Mouse (Mus musculus) neural tube, embryonic 15.5 days (tissue): Measurements from ENCODE around the gene Krtap4-7. TPM values are rescaled to one million over a fixed set of nuclear protein-coding genes. Genes with fewer than 3 reads are reported as not detected.
"Not testable (repeated sequence)": the region's sequence is repeated elsewhere in the genome, so short reads cannot be mapped to it uniquely, and the experiment has no call there.

Experiments
- ATAC-seq: fragments of 200-750 bp; cut with Nextera tagmentation; 2 replicates; pipeline ENCODE4 v1.8.0; 2017; ENCODE audit warnings: mild to moderate bottlenecking, moderate TSS enrichment, moderate library complexity; ENCODE audit not compliant: low FRiP score
- H3K27ac ChIP-seq: fragments of 300-500 bp; sonication (generic); replicated peaks from 2 replicates; pipeline ENCODE4 v1.5.1; 2015; ENCODE audit warnings: mild to moderate bottlenecking, inconsistent platforms
- H3K27me3 ChIP-seq: fragments of 300-500 bp; sonication (generic); replicated peaks from 2 replicates; pipeline ENCODE4 v1.6.1; 2015; ENCODE audit warnings: inconsistent platforms
- H3K36me3 ChIP-seq: fragments of 300-500 bp; sonication (generic); 2 replicates; pipeline ENCODE4 v1.6.1; 2015; ENCODE audit warnings: inconsistent platforms
- H3K4me1 ChIP-seq: fragments of 300-500 bp; sonication (generic); 2 replicates; pipeline ENCODE4 v1.6.1; 2015; ENCODE audit warnings: inconsistent platforms
- H3K4me2 ChIP-seq: fragments of 300-500 bp; sonication (generic); 2 replicates; pipeline ENCODE4 v1.6.1; 2015; ENCODE audit warnings: inconsistent platforms, mild to moderate bottlenecking, moderate library complexity
- H3K4me3 ChIP-seq: fragments of 300-500 bp; sonication (generic); replicated peaks from 2 replicates; pipeline ENCODE4 v1.5.1; 2015; ENCODE audit warnings: mild to moderate bottlenecking, inconsistent platforms
- H3K9ac ChIP-seq: fragments of 300-500 bp; sonication (generic); replicated peaks from 2 replicates; pipeline ENCODE4 v1.6.1; 2015; ENCODE audit warnings: mild to moderate bottlenecking, inconsistent platforms
- H3K9me3 ChIP-seq: fragments of 300-500 bp; sonication (generic); replicated peaks from 2 replicates; pipeline ENCODE4 v1.6.1; 2016; ENCODE audit warnings: inconsistent platforms
- WGBS: fragments of 180-500 bp; shearing (Covaris S2); methylation state at CpG from one replicate; pipeline ENCODE4 v1.1.7; 2015; ENCODE audit warnings: mixed read lengths; 5-methylcytosine and 5-hydroxymethylcytosine counted together
- polyA plus RNA-seq: library from polyadenylated mRNA; unstranded; fragments of >200 nt; fragmentation: Nextera tagmentation; extraction: Ambion mirVana; gene quantifications from 2 replicates; pipeline ENCODE4 v1.2.1, GENCODE M21; 2015

Gene Krtap4-7
- polyA plus RNA-seq, result not detected in 2 replicates

- not testable (repeated sequence) for H3K36me3 ChIP-seq, H3K4me3 ChIP-seq, H3K9ac ChIP-seq, H3K4me1 ChIP-seq, H3K9me3 ChIP-seq, H3K27ac ChIP-seq, ATAC-seq, H3K27me3 ChIP-seq, H3K4me2 ChIP-seq
- WGBS, result 81% methylated on average over 9 of the region's 9 CpGs
These were observed at the start of gene Krtap4-7 for GRCm38 (mm10) chr11:99643635-99644139. Gene Krtap4-7 (minus strand): TSS chr11:99644089.

- Histone ChIP-seq H3K4me2 (no peak within 1 kb of the TSS), H3K36me3 (no peaks in the 10 kb centered on the region), H3K9me3 (no peaks in the 10 kb centered on the region), H3K4me1 (no peaks in the 10 kb centered on the region), H3K9ac (no peak within 1 kb of the TSS), H3K27ac (no peak within 1 kb of the TSS), H3K27me3 (no peaks in the 10 kb centered on the region), H3K4me3 (no peak within 1 kb of the TSS)
- no peak for ATAC-seq
- WGBS, result 87% methylated on average over 1 of the region's 1 CpGs
These were observed 46.6 kb upstream of the Krtap4-7 start, which contains the start of gene Gm14190 for GRCm38 (mm10) chr11:99690463-99690862. Gene Gm14190 (minus strand): TSS chr11:99690740.

- not testable (repeated sequence) for H3K27ac ChIP-seq, H3K36me3 ChIP-seq, ATAC-seq, H3K4me1 ChIP-seq, H3K27me3 ChIP-seq, H3K4me3 ChIP-seq, H3K9me3 ChIP-seq, H3K4me2 ChIP-seq, H3K9ac ChIP-seq
- 85% methylated on average over 1 of the region's 1 CpGs for WGBS
These were observed 41.3 kb upstream of the Krtap4-7 start for GRCm38 (mm10) chr11:99685235-99685634.

GRCm38 (mm10) chr11:99683481-99683880, 39.6 kb upstream of the Krtap4-7 start:
- no peak overlapping the region for H3K9ac ChIP-seq
- ATAC-seq, result no peak
- H3K4me2 ChIP-seq, result no peak overlapping the region
- no peak overlapping the region for H3K27ac ChIP-seq
- H3K4me1 ChIP-seq, result no peaks in the 10 kb centered on the region
- WGBS, result 93% methylated on average over 2 of the region's 2 CpGs
- no peaks in the 10 kb centered on the region for H3K27me3 ChIP-seq
- no peaks in the 10 kb centered on the region for H3K36me3 ChIP-seq
- no peak overlapping the region for H3K4me3 ChIP-seq
- H3K9me3 ChIP-seq, result no peaks in the 10 kb centered on the region

- no peaks in the 10 kb centered on the region for H3K4me1 ChIP-seq
- no peak within 1 kb of the TSS for H3K4me2 ChIP-seq
- H3K27me3 ChIP-seq, result no peaks in the 10 kb centered on the region
- H3K9ac ChIP-seq, result no peak within 1 kb of the TSS
- H3K36me3 ChIP-seq, result no peaks in the 10 kb centered on the region
- ATAC-seq, result no peak
- H3K9me3 ChIP-seq, result no peaks in the 10 kb centered on the region
- H3K4me3 ChIP-seq, result no peak within 1 kb of the TSS
- no peak within 1 kb of the TSS for H3K27ac ChIP-seq
These were observed 22.0 kb upstream of the Krtap4-7 start, which contains the start of gene Krtap4-6 for GRCm38 (mm10) chr11:99665860-99666259. Gene Krtap4-6 (minus strand): TSS chr11:99665960.

GRCm38 (mm10) chr11:99662802-99663201, 18.9 kb upstream of the Krtap4-7 start:
- no peaks in the 10 kb centered on the region for H3K36me3 ChIP-seq
- no peaks in the 10 kb centered on the region for H3K4me1 ChIP-seq
- no peaks in the 10 kb centered on the region for H3K9me3 ChIP-seq
- ATAC-seq, result no peak
- no peak overlapping the region for H3K4me2 ChIP-seq
- no peak overlapping the region for H3K27ac ChIP-seq
- no peak overlapping the region for H3K4me3 ChIP-seq
- no peak overlapping the region for H3K9ac ChIP-seq
- 90% methylated on average over 10 of the region's 10 CpGs for WGBS
- H3K27me3 ChIP-seq, result no peaks in the 10 kb centered on the region

- ATAC-seq, result no peak
- 79% methylated on average over 4 of the region's 4 CpGs for WGBS
These were observed 15.4 kb upstream of the Krtap4-7 start for GRCm38 (mm10) chr11:99659256-99659655.

GRCm38 (mm10) chr11:99658467-99659010, 14.7 kb upstream of the Krtap4-7 start, which contains the start of gene Gm11563:
Gene Gm11563 (minus strand): TSS chr11:99658960.
- H3K9me3 ChIP-seq, H3K27ac ChIP-seq, H3K4me3 ChIP-seq, H3K27me3 ChIP-seq, ATAC-seq, H3K36me3 ChIP-seq, H3K4me2 ChIP-seq, H3K9ac ChIP-seq, H3K4me1 ChIP-seq: not testable (repeated sequence)
- 73% methylated on average over 10 of the region's 10 CpGs for WGBS

More at GRCm38 (mm10) chr11:99659256-99659655, 15.4 kb upstream of the Krtap4-7 start:
- no peak overlapping the region for H3K27ac ChIP-seq
- no peak overlapping the region for H3K9ac ChIP-seq
- H3K4me2 ChIP-seq, result no peak overlapping the region
- no peaks in the 10 kb centered on the region for H3K36me3 ChIP-seq
- H3K9me3 ChIP-seq, result no peaks in the 10 kb centered on the region
- H3K4me3 ChIP-seq, result no peak overlapping the region
- H3K27me3 ChIP-seq, result no peaks in the 10 kb centered on the region
- H3K4me1 ChIP-seq, result no peaks in the 10 kb centered on the region

GRCm38 (mm10) chr11:99657051-99657450, 13.2 kb upstream of the Krtap4-7 start:
- no peak for ATAC-seq
- Histone ChIP-seq H3K9me3 (no peaks in the 10 kb centered on the region), H3K27me3 (no peaks in the 10 kb centered on the region), H3K4me1 (no peaks in the 10 kb centered on the region), H3K27ac (no peak overlapping the region), H3K4me3 (no peak overlapping the region), H3K9ac (no peak overlapping the region), H3K4me2 (no peak overlapping the region), H3K36me3 (no peaks in the 10 kb centered on the region)
- 44% methylated on average over 5 of the region's 5 CpGs for WGBS

- H3K4me2 ChIP-seq, result no peak within 1 kb of the TSS
- no peaks in the 10 kb centered on the region for H3K4me1 ChIP-seq
- 91% methylated on average over 2 of the region's 2 CpGs for whole genome bisulfite sequencing
- H3K9ac ChIP-seq, result no peak within 1 kb of the TSS
- no peaks in the 10 kb centered on the region for H3K36me3 ChIP-seq
- H3K4me3 ChIP-seq, result no peak within 1 kb of the TSS
- no peak within 1 kb of the TSS for H3K27ac ChIP-seq
- no peak for ATAC-seq
- no peaks in the 10 kb centered on the region for H3K27me3 ChIP-seq
- H3K9me3 ChIP-seq, result no peaks in the 10 kb centered on the region
These were observed 6.2 kb upstream of the Krtap4-7 start, which contains the start of gene Gm11555 for GRCm38 (mm10) chr11:99650136-99650535. Gene Gm11555 (minus strand): TSS chr11:99650236.

- H3K9me3 ChIP-seq, result no peaks in the 10 kb centered on the region
- H3K36me3 ChIP-seq, result no peaks in the 10 kb centered on the region
- no peaks in the 10 kb centered on the region for H3K27me3 ChIP-seq
- H3K27ac ChIP-seq, result no peak overlapping the region
- no peaks in the 10 kb centered on the region for H3K4me1 ChIP-seq
- no peak overlapping the region for H3K9ac ChIP-seq
- no peak overlapping the region for H3K4me3 ChIP-seq
- no peak for ATAC-seq
- WGBS, result 90% methylated on average over 15 of the region's 15 CpGs
- no peak overlapping the region for H3K4me2 ChIP-seq
These were observed 2.6 kb upstream of the Krtap4-7 start for GRCm38 (mm10) chr11:99646444-99646843.

GRCm38 (mm10) chr11:99644351-99644750, 462 bp upstream of the Krtap4-7 start:
- H3K4me3 ChIP-seq, result no peak overlapping the region
- H3K4me1 ChIP-seq, result no peaks in the 10 kb centered on the region
- no peaks in the 10 kb centered on the region for H3K9me3 ChIP-seq
- no peak overlapping the region for H3K9ac ChIP-seq
- no peak overlapping the region for H3K27ac ChIP-seq
- H3K36me3 ChIP-seq, result no peaks in the 10 kb centered on the region
- no peak for ATAC-seq
- WGBS, result 44% methylated on average over 3 of the region's 3 CpGs
- H3K4me2 ChIP-seq, result no peak overlapping the region
- no peaks in the 10 kb centered on the region for H3K27me3 ChIP-seq
